Mouse (Mus musculus) gastrocnemius, postnatal 4 days (tissue): ENCODE measurements around the gene Lyl1. TPM values are rescaled to one million over a fixed set of nuclear protein-coding genes. Genes with fewer than 3 reads are reported as not detected.

ENCODE experiments used
- DNase-seq, 2 experiments: peaks; one replicate each; pipeline ENCODE4 v3.0.0; 2021 to 2022; ENCODE audit warnings: low spot score in 2 of 2, mixed read lengths in 2 of 2
- long read RNA-seq, 2 experiments: library from polyadenylated mRNA; stranded (forward); transcript quantifications; one replicate each; pipeline ENCODE4 v2.0.0; 2021
- total RNA-seq, 2 experiments: library from RNA; stranded (reverse); gene quantifications; 2 replicates each; pipeline ENCODE4 v1.2.3; 2021

Lyl1 gene
- total RNA-seq: 1 to 10 TPM; 6.0 to 7.1 TPM
- long read RNA-seq, experiment 1, partial matches to known transcripts: 1 of 3 reads
- long read RNA-seq, experiment 1, other reads (novel, unspliced or antisense): 1 of 3 reads
- long read RNA-seq, experiment 2, partial matches to known transcripts: 0 of 1 reads
- long read RNA-seq, experiment 2, other reads (novel, unspliced or antisense): 1 of 1 reads

- peak in 1 of 2 experiments; percentile 53 for DNase-seq
These were observed at the start of gene Lyl1 for GRCm38 (mm10) chr8:84700941-84701911. Gene Lyl1 (plus strand): TSS chr8:84701457.

GRCm38 (mm10) chr8:84653092-84653631 is 48.1 kb upstream of the Lyl1 start:
- DNase-seq: no peak

GRCm38 (mm10) chr8:84654597-84654996 is 46.7 kb upstream of the Lyl1 start:
- no peak for DNase-seq

- DNase-seq: no peak
These were observed 45.7 kb upstream of the Lyl1 start for GRCm38 (mm10) chr8:84655336-84656190.

GRCm38 (mm10) chr8:84656191-84656525 is 45.1 kb upstream of the Lyl1 start:
- DNase-seq: no peak

GRCm38 (mm10) chr8:84656641-84657126 is 44.6 kb upstream of the Lyl1 start:
- DNase-seq: peak in 1 of 2 experiments; percentile 61

GRCm38 (mm10) chr8:84657203-84657602 is 44.1 kb upstream of the Lyl1 start:
- no peak for DNase-seq

- DNase-seq: no peak
These were observed 43.6 kb upstream of the Lyl1 start for GRCm38 (mm10) chr8:84657680-84658079.

- no peak for DNase-seq
These were observed 42.3 kb upstream of the Lyl1 start for GRCm38 (mm10) chr8:84658951-84659350.

GRCm38 (mm10) chr8:84659936-84660818 is 41.1 kb upstream of the Lyl1 start:
- DNase-seq: peak in 1 of 2 experiments; percentile 52

GRCm38 (mm10) chr8:84660819-84661457 is 40.3 kb upstream of the Lyl1 start:
- no peak for DNase-seq

- peak; percentile 60 to 84 for DNase-seq
These were observed 39.8 kb upstream of the Lyl1 start for GRCm38 (mm10) chr8:84661458-84661871.

GRCm38 (mm10) chr8:84661961-84662571 is 39.2 kb upstream of the Lyl1 start:
- peak in 1 of 2 experiments; percentile 62 for DNase-seq

- DNase-seq: peak; percentile 80 to 91
These were observed 38.6 kb upstream of the Lyl1 start, which contains the start of gene Ier2 for GRCm38 (mm10) chr8:84662581-84663065. Gene Ier2 (minus strand): TSS chr8:84662852.

GRCm38 (mm10) chr8:84663483-84664327 is 37.6 kb upstream of the Lyl1 start:
- DNase-seq: peak; percentile 95 to 97

GRCm38 (mm10) chr8:84664566-84665384 is 36.5 kb upstream of the Lyl1 start:
- DNase-seq: peak; percentile 59 to 78

- DNase-seq: no peak
These were observed 35.8 kb upstream of the Lyl1 start for GRCm38 (mm10) chr8:84665385-84665893.
